Mouse (Mus musculus) liver, embryonic 15.5 days (tissue): ENCODE measurements around the gene Dmc1. TPM values are rescaled to one million over a fixed set of nuclear protein-coding genes. Genes with fewer than 3 reads are reported as not detected.

Experiments used
- ATAC-seq: fragments of 200-750 bp; cut with Nextera tagmentation; 2 replicates; pipeline ENCODE4 v1.8.0; 2017; ENCODE audit warnings: moderate number of reproducible peaks, mild to moderate bottlenecking, moderate library complexity; ENCODE audit not compliant: insufficient read depth
- H3K27ac ChIP-seq: fragments of 300-500 bp; sonication (generic); replicated peaks from 2 replicates; pipeline ENCODE4 v1.5.1; 2015; ENCODE audit warnings: mild to moderate bottlenecking, inconsistent platforms
- H3K27me3 ChIP-seq: fragments of 300-500 bp; sonication (generic); 2 replicates; pipeline ENCODE4 v1.6.1; 2015; ENCODE audit warnings: mild to moderate bottlenecking, inconsistent platforms
- H3K36me3 ChIP-seq: fragments of 300-500 bp; sonication (generic); replicated peaks from 2 replicates; pipeline ENCODE4 v1.6.1; 2015; ENCODE audit warnings: moderate library complexity, mild to moderate bottlenecking, inconsistent platforms
- H3K4me1 ChIP-seq: fragments of 300-500 bp; sonication (generic); replicated peaks from 2 replicates; pipeline ENCODE4 v1.6.1; 2015; ENCODE audit warnings: inconsistent platforms
- H3K4me2 ChIP-seq: fragments of 300-500 bp; sonication (generic); 2 replicates; pipeline ENCODE4 v1.6.1; 2015; ENCODE audit warnings: moderate library complexity, mild to moderate bottlenecking, inconsistent platforms
- H3K4me3 ChIP-seq: fragments of 300-500 bp; sonication (generic); replicated peaks from 2 replicates; pipeline ENCODE4 v1.5.1; 2015; ENCODE audit warnings: mild to moderate bottlenecking, inconsistent platforms
- H3K9ac ChIP-seq: fragments of 300-500 bp; sonication (generic); 2 replicates; pipeline ENCODE4 v1.6.1; 2015; ENCODE audit warnings: moderate library complexity, mild to moderate bottlenecking, inconsistent platforms
- H3K9me3 ChIP-seq: fragments of 300-500 bp; sonication (generic); replicated peaks from 2 replicates; pipeline ENCODE4 v1.6.1; 2016; ENCODE audit warnings: inconsistent platforms
- WGBS: fragments of 180-500 bp; shearing (Covaris S2); methylation state at CpG from one replicate; pipeline ENCODE4 v1.1.7; 2015; ENCODE audit warnings: mixed read lengths; ENCODE audit not compliant: insufficient replicate concordance; 5-methylcytosine and 5-hydroxymethylcytosine counted together
- microRNA-seq: library from miRNA; unstranded; fragments of <30 nt; microRNA quantifications from one replicate; pipeline ENCODE4, GENCODE M21; 2016
- polyA plus RNA-seq: library from polyadenylated mRNA; unstranded; fragments of >200 nt; fragmentation: Nextera tagmentation; extraction: Ambion mirVana; gene quantifications from 2 replicates; pipeline ENCODE4 v1.2.1, GENCODE M21; 2015

Gene Dmc1
- polyA plus RNA-seq, 1 experiment from 2014 or later, result 0.24 TPM

- no peak for ATAC-seq
- Histone ChIP-seq H3K4me3 (peak overlapping the region; percentile 33), H3K9me3 (no peaks in the 10 kb centered on the region), H3K27ac (no peak overlapping the region), H3K4me1 (peaks cover 11% of the 10 kb centered on the region), H3K9ac (no peak overlapping the region), H3K4me2 (peak overlapping the region; percentile 53), H3K27me3 (peaks cover 99% of the 10 kb centered on the region), H3K36me3 (no peaks in the 10 kb centered on the region)
- WGBS, result 2% methylated on average over 61 of the region's 61 CpGs
Measured at GRCm38 (mm10) chr15:79511553-79512320, 93.2 kb downstream of the Dmc1 start.

Small RNA genes within 50 kb of the gene (microRNA-seq; reads per million reads assigned to microRNA genes)
- not detected for gene Gm27903

Other genes with a start within 250 kb of the Dmc1 start
- 11.6 and 11.7 TPM in 2 replicates for gene Tmem184b, start 201.5 kb downstream of the Dmc1 start, polyA plus RNA-seq
- gene Csnk1e, start 149.5 kb downstream of the Dmc1 start, polyA plus RNA-seq, result 8.0 and 9.2 TPM in 2 replicates
- gene Kcnj4, start 99.9 kb downstream of the Dmc1 start, polyA plus RNA-seq, result not detected in 2 replicates
- 4.5 and 5.3 TPM in 2 replicates for gene Kdelr3, start 88.7 kb downstream of the Dmc1 start, polyA plus RNA-seq
- gene Ddx17, start 58.4 kb downstream of the Dmc1 start, polyA plus RNA-seq, result 11.6 and 12.8 TPM in 2 replicates
- gene Fam227a, start 53.8 kb upstream of the Dmc1 start, polyA plus RNA-seq, result 0.05 and 0.12 TPM in 2 replicates
- 12.3 and 12.7 TPM in 2 replicates for gene Cby1, start 54.1 kb upstream of the Dmc1 start, polyA plus RNA-seq
- 124 and 134 TPM in 2 replicates for gene Tomm22, start 65.8 kb upstream of the Dmc1 start, polyA plus RNA-seq
- 20.1 and 22.3 TPM in 2 replicates for gene Josd1, start 82.8 kb upstream of the Dmc1 start, polyA plus RNA-seq
- 29.9 and 33.5 TPM in 2 replicates for gene Gtpbp1, start 85.7 kb upstream of the Dmc1 start, polyA plus RNA-seq
- 2.1 and 2.6 TPM in 2 replicates for gene Sun2, start 137.4 kb upstream of the Dmc1 start, polyA plus RNA-seq
- 7.7 and 9.0 TPM in 2 replicates for gene Dnal4, start 172.7 kb upstream of the Dmc1 start, polyA plus RNA-seq
- gene Nptxr, start 199.7 kb upstream of the Dmc1 start, polyA plus RNA-seq, result 0.08 and 0.17 TPM in 2 replicates
- not detected in 2 replicates for gene Npcd, start 229.1 kb upstream of the Dmc1 start, polyA plus RNA-seq
- 6.7 and 8.1 TPM in 2 replicates for gene Cbx6, start 229.6 kb upstream of the Dmc1 start, polyA plus RNA-seq